Mouse (Mus musculus) bone marrow macrophage, adult 2 months (primary cell): ENCODE data around the gene Napsa. TPM values are rescaled to one million over a fixed set of nuclear protein-coding genes. Genes with fewer than 3 reads are reported as not detected.

ENCODE experiments used
- H3K27ac ChIP-seq: 2 replicates; pipeline ENCODE4 v1.5.1; 2012; ENCODE audit warnings: low read depth, low read length; ENCODE audit not compliant: insufficient read depth
- H3K4me1 ChIP-seq: 2 replicates; pipeline ENCODE4 v1.6.1; 2012; ENCODE audit warnings: low read length; ENCODE audit not compliant: control insufficient read depth, insufficient read depth
- H3K4me3 ChIP-seq: 2 replicates; pipeline ENCODE4 v1.5.1; 2012; ENCODE audit warnings: mild to moderate bottlenecking, low read length, moderate library complexity; ENCODE audit not compliant: insufficient read depth
- CTCF ChIP-seq: IDR thresholded peaks from 2 replicates; pipeline ENCODE4 v1.5.1; 2012; ENCODE audit warnings: low read depth, mild to moderate bottlenecking, low read length, moderate library complexity
- POLR2A ChIP-seq: IDR thresholded peaks from 2 replicates; pipeline ENCODE4 v1.6.1; 2012; ENCODE audit warnings: mild to moderate bottlenecking, low read depth, low read length, borderline replicate concordance
- polyA plus RNA-seq: library from polyadenylated mRNA; stranded (reverse); fragments of >200 nt; gene quantifications from 2 replicates; pipeline ENCODE4 v1.2.4, GENCODE M21; 2012; ENCODE audit not compliant: missing spikeins, insufficient read depth, insufficient read length

Napsa gene
- 218 and 224 TPM in 2 replicates for polyA plus RNA-seq

DNA sequence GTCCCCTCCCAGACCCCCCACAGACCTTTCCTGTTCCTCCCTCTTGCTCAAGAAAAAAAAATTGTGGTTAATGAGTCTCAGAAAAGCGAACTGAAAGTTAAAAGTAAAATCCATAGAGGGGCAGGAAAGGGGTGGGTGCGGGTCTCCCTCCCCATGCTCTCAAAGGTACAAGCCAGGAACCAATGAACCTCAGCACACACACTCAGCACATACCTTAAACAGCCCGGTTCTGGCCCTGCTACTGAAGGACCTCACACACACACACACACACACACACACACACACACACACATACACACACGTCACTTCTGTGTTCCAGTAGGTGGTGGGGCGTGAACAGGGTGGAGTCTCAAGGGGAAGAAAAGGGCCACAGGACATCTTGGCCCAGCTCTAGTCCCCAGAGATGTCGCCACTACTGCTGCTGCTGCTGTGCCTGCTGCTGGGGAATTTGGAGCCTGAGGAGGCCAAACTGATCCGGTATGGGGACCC lies at the start of gene Napsa:
Napsa (plus strand) TSS at position 168 of the 489 bp plus-strand sequence.
- 0 out of 2 replicates have a peak within 1 kb of the TSS, but pooled peaks have one; percentile 25 for H3K27ac ChIP-seq
- H3K4me3 ChIP-seq: peak within 1 kb of the TSS; percentile 50
- peaks cover 17% of the 10 kb centered on the region for H3K4me1 ChIP-seq
- TF ChIP-seq CTCF (no peak), POLR2A (no peak)

DNA sequence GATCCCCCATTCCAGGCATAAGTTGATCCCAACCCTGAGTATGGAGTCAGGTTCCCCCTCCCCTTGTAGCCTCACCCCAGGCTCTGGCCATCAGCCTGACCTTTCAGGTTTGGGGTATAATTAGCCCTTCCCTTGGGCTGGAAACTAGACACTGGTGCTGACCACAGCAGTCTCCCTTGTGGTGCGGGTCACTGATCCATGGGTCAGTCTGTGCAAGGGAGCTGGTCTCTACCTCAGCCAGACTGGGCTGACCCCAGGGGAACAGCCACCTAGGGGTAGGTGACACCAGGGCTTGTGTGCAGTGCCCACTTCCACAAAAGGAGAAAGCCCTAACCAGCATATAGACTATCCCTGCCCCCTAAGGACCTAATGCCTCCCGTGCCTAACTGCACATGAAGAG lies 49.1 kb upstream of the Napsa start:
- H3K4me1 ChIP-seq: peaks cover under 1% of the 10 kb centered on the region
- H3K27ac ChIP-seq: no peak overlapping the region
- TF ChIP-seq CTCF (no peak), POLR2A (no peak)
- H3K4me3 ChIP-seq: no peak overlapping the region

DNA sequence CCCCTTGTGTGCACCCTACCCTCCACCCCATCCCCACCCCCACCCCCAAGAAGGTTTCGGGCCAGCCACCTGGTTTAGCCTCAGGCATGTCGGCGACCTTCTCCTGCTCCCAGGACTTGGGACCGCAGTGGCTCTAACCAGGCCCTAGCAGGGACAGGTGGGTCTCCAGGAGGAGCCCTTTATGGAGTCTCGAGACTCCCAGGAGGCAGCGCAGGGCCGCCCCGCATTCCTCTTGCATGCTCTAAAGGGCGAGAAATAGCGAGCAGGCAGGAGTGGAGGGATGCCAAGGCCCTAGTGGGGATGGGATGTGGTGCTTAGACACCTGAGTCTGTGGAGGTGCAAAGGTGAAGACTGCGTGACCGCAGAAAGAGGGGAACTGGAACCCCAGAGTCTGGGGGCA lies 47.7 kb upstream of the Napsa start, which contains the start of gene Mybpc2:
Mybpc2 (minus strand) TSS at position 155 of the 400 bp plus-strand sequence.
- no peak within 1 kb of the TSS for H3K27ac ChIP-seq
- peaks cover 7% of the 10 kb centered on the region for H3K4me1 ChIP-seq
- TF ChIP-seq CTCF: no peak
- TF ChIP-seq POLR2A: no peak
- no peak within 1 kb of the TSS for H3K4me3 ChIP-seq

DNA sequence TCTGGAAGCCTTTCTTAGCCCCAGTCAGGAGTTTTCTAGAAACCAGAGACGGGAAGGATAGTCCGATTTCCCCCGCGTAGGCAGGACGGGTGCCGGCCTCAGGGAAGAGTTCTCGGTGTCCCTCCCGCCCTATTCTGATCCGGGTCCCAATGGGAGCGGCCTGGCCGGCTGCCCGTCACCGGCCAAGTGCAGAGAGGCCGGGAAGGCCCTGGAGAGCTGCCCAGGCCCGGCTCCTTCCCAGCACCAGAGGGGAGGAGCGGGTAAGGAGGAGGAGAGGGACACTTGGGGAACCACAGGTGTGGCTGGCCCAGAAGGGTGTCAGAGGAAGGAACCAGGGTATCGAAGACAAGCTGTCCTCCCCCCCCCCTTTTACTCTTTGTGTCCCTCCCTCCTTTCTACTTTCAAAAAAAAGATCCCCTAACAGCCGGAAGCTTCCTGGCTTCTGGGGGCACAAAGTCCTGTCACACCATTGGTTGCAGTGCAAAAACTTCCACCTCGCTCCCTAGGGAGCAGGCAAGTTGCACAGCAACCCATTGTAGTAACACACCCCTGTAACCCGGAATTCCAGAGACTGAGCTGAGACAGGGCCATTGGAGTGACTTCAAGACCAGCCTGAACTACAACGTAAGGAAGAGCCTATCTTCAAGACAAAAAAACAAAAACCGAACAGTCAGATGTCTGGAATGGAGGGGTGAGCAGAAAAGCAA lies 46.9 kb upstream of the Napsa start:
- TF ChIP-seq CTCF (no peak), POLR2A (no peak)
- H3K27ac ChIP-seq: no peak overlapping the region
- H3K4me3 ChIP-seq: no peak overlapping the region
- H3K4me1 ChIP-seq: peaks cover 7% of the 10 kb centered on the region

DNA sequence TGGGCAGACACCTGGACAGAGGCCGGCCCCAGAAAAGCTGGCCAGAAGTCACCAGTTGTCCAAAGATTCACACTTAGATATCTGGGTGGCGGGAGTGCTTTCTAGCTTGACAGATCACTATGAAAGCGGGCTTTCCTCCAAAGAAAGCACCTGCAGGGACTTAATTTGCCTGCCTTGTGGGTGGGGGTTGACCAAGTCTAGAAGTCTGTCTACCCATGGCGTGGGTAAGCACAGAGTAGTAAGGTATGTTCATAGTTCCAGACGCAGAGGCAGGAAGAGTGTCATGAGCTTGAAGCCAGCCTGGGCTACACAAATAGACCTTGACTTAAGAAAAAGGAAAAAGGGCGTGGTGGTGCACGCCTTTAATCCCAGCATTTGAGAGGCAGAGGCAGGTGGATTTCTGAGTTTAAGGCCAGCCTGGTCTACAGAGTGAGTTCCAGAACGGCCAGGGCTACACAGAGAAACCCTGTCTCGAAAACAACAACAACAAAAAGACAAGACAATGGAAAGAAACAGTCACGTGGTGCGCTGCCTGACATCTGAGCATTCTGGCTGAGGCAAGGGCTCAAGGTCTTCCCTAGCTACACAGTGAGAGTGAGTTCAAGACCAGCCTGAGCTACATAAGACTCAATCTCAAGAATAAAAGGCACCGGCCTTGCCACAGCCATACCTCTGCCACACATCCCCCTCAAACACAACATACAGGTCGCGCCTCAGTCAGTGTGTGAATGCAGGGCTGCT lies 45.6 kb upstream of the Napsa start:
- TF ChIP-seq CTCF (no peak), POLR2A (no peak)
- no peak overlapping the region for H3K27ac ChIP-seq

DNA sequence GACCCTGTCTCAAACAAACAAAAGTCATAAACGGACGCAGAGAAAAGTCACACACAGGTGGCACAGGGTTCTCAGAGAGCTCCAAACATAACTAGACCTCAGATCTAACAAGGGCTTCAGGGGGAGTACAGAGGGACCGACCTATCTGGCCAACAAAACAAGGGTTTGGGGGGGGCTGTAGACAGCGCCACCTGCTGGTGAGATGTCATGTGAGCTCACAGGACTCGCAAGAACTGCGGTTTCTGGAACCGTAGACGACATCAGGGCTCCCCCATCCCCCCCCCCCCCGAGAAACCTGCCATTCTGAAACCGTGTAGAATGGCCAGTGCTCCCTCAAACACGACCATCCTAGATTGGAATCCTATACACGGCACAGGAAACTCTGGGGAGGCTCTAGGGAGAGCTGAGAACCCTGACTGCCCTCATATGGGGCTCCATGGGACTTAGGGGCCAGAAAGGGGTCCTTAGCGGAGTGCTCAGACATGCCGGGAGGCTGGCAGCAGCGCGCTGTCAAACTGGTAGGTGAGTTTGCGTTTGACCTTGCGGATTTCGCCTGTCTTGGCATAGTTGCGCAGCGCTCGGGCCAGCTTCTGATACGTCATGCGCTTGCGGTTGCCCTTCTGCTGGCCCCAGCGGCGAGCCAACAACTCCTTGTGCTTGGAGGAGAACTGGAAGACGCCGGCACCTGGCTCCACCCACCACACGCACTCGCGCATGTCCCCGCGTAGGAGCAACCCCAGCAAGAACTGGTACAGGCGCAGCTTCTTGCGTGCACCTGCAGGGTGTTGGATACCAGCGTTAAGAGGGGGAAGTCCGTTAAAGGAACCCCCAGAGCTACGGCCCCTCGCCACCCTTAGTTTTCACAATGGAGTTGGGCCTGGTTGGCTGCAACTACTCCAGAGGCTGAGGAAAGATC lies 44.4 kb upstream of the Napsa start:
- Histone ChIP-seq H3K27ac (peak overlapping the region; percentile 54), H3K4me1 (peaks cover 7% of the 10 kb centered on the region), H3K4me3 (peak overlapping the region; percentile 68)
- TF ChIP-seq POLR2A (no peak), CTCF (peak; percentile 87)

More for the DNA sequence above, 45.6 kb upstream of the Napsa start:
- peaks cover 7% of the 10 kb centered on the region for H3K4me1 ChIP-seq
- H3K4me3 ChIP-seq: no peak overlapping the region

DNA sequence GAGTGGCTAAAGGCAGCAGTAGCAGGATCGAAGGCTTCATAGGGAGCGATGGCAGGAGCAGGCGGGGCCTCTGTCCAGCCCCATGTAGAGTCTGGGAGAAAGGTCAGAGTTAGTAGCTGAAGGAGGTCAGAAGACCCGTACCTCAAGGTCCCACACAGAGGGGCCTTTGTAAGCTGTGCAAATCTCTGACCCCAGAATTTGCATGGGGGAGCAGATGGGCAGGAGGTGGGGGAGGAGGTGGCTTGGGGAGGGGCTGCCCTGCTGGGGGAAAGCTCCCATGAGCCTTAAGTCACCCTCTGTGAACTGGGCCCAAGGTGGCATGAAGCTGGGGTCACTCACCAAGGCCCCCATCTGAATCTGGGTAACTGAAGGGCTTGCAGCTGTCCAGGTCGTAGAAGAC lies 42.7 kb upstream of the Napsa start:
- no peak for TF ChIP-seq POLR2A
- TF ChIP-seq CTCF: no peak
- H3K4me1 ChIP-seq: peaks cover 7% of the 10 kb centered on the region
- H3K27ac ChIP-seq: no peak overlapping the region
- H3K4me3 ChIP-seq: no peak overlapping the region

DNA sequence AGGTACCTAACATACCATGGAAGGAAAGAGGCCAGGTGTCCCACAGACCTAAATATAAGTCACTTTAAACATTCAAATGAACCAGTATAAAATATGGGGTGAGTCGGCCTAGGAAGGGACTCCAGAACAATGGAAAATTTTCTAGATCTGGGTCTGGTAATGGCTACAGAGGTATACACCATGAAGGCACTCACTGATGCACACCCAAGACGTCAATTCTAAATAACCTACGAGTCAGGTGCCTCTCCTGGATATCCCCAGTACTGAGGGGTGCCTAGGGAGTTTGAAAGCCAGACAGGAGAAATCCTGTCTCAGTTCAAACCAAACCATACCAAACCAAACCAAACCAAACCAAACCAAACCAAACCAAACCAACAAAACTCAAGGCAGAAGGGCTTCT lies 41.7 kb upstream of the Napsa start:
- TF ChIP-seq POLR2A (no peak), CTCF (no peak)

DNA sequence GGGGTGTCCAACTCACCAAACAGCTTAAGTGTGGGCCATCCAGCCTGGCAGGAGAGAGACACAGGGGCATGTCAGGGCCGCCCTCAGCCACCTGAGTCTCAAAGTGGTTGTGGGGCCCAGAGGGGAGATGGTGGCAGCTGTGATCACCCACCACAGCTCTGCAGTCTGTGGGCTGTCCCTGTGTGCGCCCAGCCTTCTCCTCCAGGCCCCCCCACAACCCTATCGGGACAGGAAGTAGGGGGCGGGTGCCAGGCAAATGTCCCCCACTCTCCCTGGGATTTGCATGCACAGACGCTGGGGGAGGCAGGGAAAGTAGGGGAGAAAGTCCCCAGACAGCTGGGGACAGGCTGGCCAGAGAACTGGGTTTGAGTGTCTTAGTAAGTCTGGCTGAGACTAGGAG lies 41.0 kb upstream of the Napsa start:
- no peak for TF ChIP-seq CTCF
- TF ChIP-seq POLR2A: no peak
- Histone ChIP-seq H3K27ac (no peak overlapping the region), H3K4me1 (peaks cover 7% of the 10 kb centered on the region), H3K4me3 (no peak overlapping the region)

More for the DNA sequence above, 41.7 kb upstream of the Napsa start:
- Histone ChIP-seq H3K27ac (no peak overlapping the region), H3K4me1 (peaks cover 7% of the 10 kb centered on the region), H3K4me3 (no peak overlapping the region)
